Comparison of ENCODE assay signal across 7 mouse cellular contexts in the genomic region with DNA sequence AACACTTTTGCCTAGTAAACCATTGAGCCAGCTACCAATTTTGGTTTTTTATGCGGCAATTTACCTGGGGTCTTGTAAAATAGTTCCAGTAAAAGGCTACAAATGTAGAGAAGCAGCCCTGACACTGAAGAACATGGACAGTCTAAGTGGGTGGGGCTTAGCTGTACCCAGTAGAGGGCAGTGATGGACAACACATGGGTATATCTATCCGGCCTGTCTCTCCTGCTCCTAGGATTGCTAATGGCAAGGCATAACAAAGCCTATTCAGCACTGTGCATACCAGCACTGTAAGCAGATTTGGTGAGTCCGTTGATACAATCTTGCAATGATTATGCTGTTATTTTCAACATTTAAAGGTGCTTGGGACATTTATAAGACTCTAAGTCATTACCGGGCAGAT. TPM values are rescaled to one million over a fixed set of nuclear protein-coding genes. Genes with fewer than 3 reads are reported as not detected.
DNase-seq lines count a peak whose midpoint lies in the region; ATAC-seq and TF ChIP-seq lines count a peak whose summit lies in the region.

No protein-coding gene starts in this region.

- H3K27me3 ChIP-seq in limb, embryonic 12.5 days = no peaks in the 10 kb centered on the region
- no peaks in the 10 kb centered on the region for H3K27me3 ChIP-seq in limb, embryonic 10.5 days (ENCODE audit: low read depth, poor library complexity, severe bottlenecking)
- no peaks in the 10 kb centered on the region for H3K27me3 ChIP-seq in forebrain, embryonic 16.5 days (replicated peaks; ENCODE audit: control insufficient read depth, insufficient read depth, low read length)
- no peaks in the 10 kb centered on the region for H3K27me3 ChIP-seq in kidney, embryonic 14.5 days (ENCODE audit: control insufficient read depth, insufficient read depth, low read length)
- no peaks in the 10 kb centered on the region for H3K27me3 ChIP-seq in stomach, postnatal 0 days (ENCODE audit: control insufficient read depth, insufficient read depth, low read length)

- DNase-seq in limb, embryonic 10.5 days (ENCODE audit: low spot score) = no peak
- DNase-seq in adrenal gland, postnatal 25 days = peak; percentile 43
- peak; percentile 67 for DNase-seq in lung, postnatal 14 days
- DNase-seq in stomach, postnatal 0 days (ENCODE audit: low spot score) = peak; percentile 55

- peak; percentile 87 for TF ChIP-seq CTCF in stomach, postnatal 0 days (IDR thresholded peaks at IDR 0.05; ENCODE audit: low read depth)

- no peak overlapping the region for H3K4me3 ChIP-seq in limb, embryonic 12.5 days (replicated peaks)
- H3K4me3 ChIP-seq in limb, embryonic 10.5 days = no peak overlapping the region
- no peak overlapping the region for H3K4me3 ChIP-seq in forebrain, embryonic 16.5 days (replicated peaks; ENCODE audit: low read length)
- no peak overlapping the region for H3K4me3 ChIP-seq in kidney, embryonic 14.5 days (ENCODE audit: low read length)
- no peak overlapping the region for H3K4me3 ChIP-seq in stomach, postnatal 0 days (ENCODE audit: low read depth, low read length)

- whole genome bisulfite sequencing in limb, embryonic 12.5 days = 56% methylated on average over 4 of the region's 4 CpGs
- WGBS in limb, embryonic 10.5 days = 56% methylated on average over 4 of the region's 4 CpGs
- WGBS in forebrain, embryonic 16.5 days = 47% methylated on average over 4 of the region's 4 CpGs
- WGBS in kidney, embryonic 14.5 days = 54% methylated on average over 4 of the region's 4 CpGs
- 42% methylated on average over 4 of the region's 4 CpGs for WGBS in stomach, postnatal 0 days

- no peaks in the 10 kb centered on the region for H3K36me3 ChIP-seq in limb, embryonic 12.5 days
- H3K36me3 ChIP-seq in limb, embryonic 10.5 days = no peaks in the 10 kb centered on the region
- no peaks in the 10 kb centered on the region for H3K36me3 ChIP-seq in forebrain, embryonic 16.5 days (ENCODE audit: control insufficient read depth, insufficient read depth)
- no peaks in the 10 kb centered on the region for H3K36me3 ChIP-seq in kidney, embryonic 14.5 days (ENCODE audit: control insufficient read depth, insufficient read depth, low read length)
- no peaks in the 10 kb centered on the region for H3K36me3 ChIP-seq in stomach, postnatal 0 days (ENCODE audit: control insufficient read depth, insufficient read depth, low read length)

- H3K4me2 ChIP-seq in limb, embryonic 12.5 days = no peak overlapping the region
- H3K4me2 ChIP-seq in forebrain, embryonic 16.5 days (ENCODE audit: low read length) = no peak overlapping the region
- H3K4me2 ChIP-seq in kidney, embryonic 14.5 days (replicated peaks; ENCODE audit: low read depth, low read length) = no peak overlapping the region
- H3K4me2 ChIP-seq in stomach, postnatal 0 days (replicated peaks; ENCODE audit: low read depth) = no peak overlapping the region

- no peaks in the 10 kb centered on the region for H3K9me3 ChIP-seq in limb, embryonic 12.5 days
- H3K9me3 ChIP-seq in limb, embryonic 10.5 days (replicated peaks) = no peaks in the 10 kb centered on the region
- H3K9me3 ChIP-seq in forebrain, embryonic 16.5 days (ENCODE audit: control insufficient read depth, low read length) = no peaks in the 10 kb centered on the region
- no peaks in the 10 kb centered on the region for H3K9me3 ChIP-seq in kidney, embryonic 14.5 days (ENCODE audit: control insufficient read depth, low read length)
- H3K9me3 ChIP-seq in stomach, postnatal 0 days (ENCODE audit: control insufficient read depth, low read length) = no peaks in the 10 kb centered on the region

- H3K4me1 ChIP-seq in limb, embryonic 12.5 days (replicated peaks) = 0 out of 2 replicates have a peak, but pooled peaks cover 6% of the 10 kb centered on the region
- H3K4me1 ChIP-seq in limb, embryonic 10.5 days = no peaks in the 10 kb centered on the region; the same call in 1 of the 2 replicates
- no peaks in the 10 kb centered on the region for H3K4me1 ChIP-seq in forebrain, embryonic 16.5 days (replicated peaks; ENCODE audit: control insufficient read depth, insufficient read depth, low read length)
- H3K4me1 ChIP-seq in kidney, embryonic 14.5 days (ENCODE audit: control insufficient read depth, insufficient read depth, low read length) = no peaks in the 10 kb centered on the region
- H3K4me1 ChIP-seq in stomach, postnatal 0 days (replicated peaks; ENCODE audit: control insufficient read depth, insufficient read depth) = no peaks in the 10 kb centered on the region

- ATAC-seq in limb, embryonic 12.5 days (ENCODE audit: insufficient number of reproducible peaks, insufficient read depth, low FRiP score, low TSS enrichment, low read depth) = peak; percentile 67; the same call in 1 of the 2 replicates
- peak; percentile 54; the same call in 1 of the 2 replicates for ATAC-seq in forebrain, embryonic 16.5 days
- peak; percentile 93 for ATAC-seq in kidney, embryonic 14.5 days (ENCODE audit: low FRiP score, low TSS enrichment)
- peak; percentile 92 for ATAC-seq in stomach, postnatal 0 days (ENCODE audit: low FRiP score, low TSS enrichment)

- H3K27ac ChIP-seq in limb, embryonic 12.5 days = no peak overlapping the region
- H3K27ac ChIP-seq in limb, embryonic 10.5 days = no peak overlapping the region
- H3K27ac ChIP-seq in forebrain, embryonic 16.5 days (ENCODE audit: low read length) = no peak overlapping the region
- H3K27ac ChIP-seq in kidney, embryonic 14.5 days (ENCODE audit: low read depth, low read length) = no peak overlapping the region
- H3K27ac ChIP-seq in stomach, postnatal 0 days (replicated peaks) = no peak overlapping the region

- no peak overlapping the region for H3K9ac ChIP-seq in limb, embryonic 12.5 days (replicated peaks)
- no peak overlapping the region for H3K9ac ChIP-seq in forebrain, embryonic 16.5 days (replicated peaks; ENCODE audit: low read depth, low read length)
- H3K9ac ChIP-seq in kidney, embryonic 14.5 days (ENCODE audit: low read depth, low read length) = no peak overlapping the region
- no peak overlapping the region for H3K9ac ChIP-seq in stomach, postnatal 0 days (ENCODE audit: low read length)

- TF ChIP-seq EP300 in stomach, postnatal 0 days (optimal IDR thresholded peaks at IDR 0.05) = no peak

RNA-seq across cellular contexts. Expression of a gene that starts 12.4 kb away (rescaled TPM):
- polyA plus RNA-seq in limb, embryonic 12.5 days (2016; fragmentation: Nextera tagmentation; extraction: Ambion mirVana) = 68.4 and 70.1 TPM in 2 replicates
- polyA plus RNA-seq in limb, embryonic 10.5 days (2016; fragmentation: Nextera tagmentation; extraction: Ambion mirVana) = 75.3 and 77.6 TPM in 2 replicates
- 24.7 and 31.1 TPM in 2 replicates for total RNA-seq in adrenal gland, postnatal 25 days (2021)
- polyA plus RNA-seq in forebrain, embryonic 16.5 days (2015; fragmentation: Nextera tagmentation; extraction: Ambion mirVana) = 90.0 and 102 TPM in 2 replicates
- polyA plus RNA-seq in kidney, embryonic 14.5 days (2014; fragmentation: Nextera tagmentation; extraction: Ambion mirVana) = 67.4 and 118 TPM in 2 replicates
- 38.1 and 38.8 TPM in 2 replicates for polyA plus RNA-seq in stomach, postnatal 0 days (2015; fragmentation: Nextera tagmentation; extraction: Ambion mirVana)

RNA-seq across cellular contexts. Expression of a gene that starts 34.6 kb away (rescaled TPM):
- 35.3 and 39.4 TPM in 2 replicates for polyA plus RNA-seq in limb, embryonic 12.5 days (2016; fragmentation: Nextera tagmentation; extraction: Ambion mirVana)
- polyA plus RNA-seq in limb, embryonic 10.5 days (2016; fragmentation: Nextera tagmentation; extraction: Ambion mirVana) = 27.5 and 37.0 TPM in 2 replicates
- 58.3 and 81.5 TPM in 2 replicates for total RNA-seq in adrenal gland, postnatal 25 days (2021)
- polyA plus RNA-seq in forebrain, embryonic 16.5 days (2015; fragmentation: Nextera tagmentation; extraction: Ambion mirVana) = 71.5 and 85.2 TPM in 2 replicates
- 108 and 112 TPM in 2 replicates for polyA plus RNA-seq in kidney, embryonic 14.5 days (2014; fragmentation: Nextera tagmentation; extraction: Ambion mirVana)
- 32.4 and 34.5 TPM in 2 replicates for polyA plus RNA-seq in stomach, postnatal 0 days (2015; fragmentation: Nextera tagmentation; extraction: Ambion mirVana)
